Mouse (Mus musculus) stomach, embryonic 16.5 days (tissue): ENCODE measurements around the gene 5730455P16Rik. TPM values are rescaled to one million over a fixed set of nuclear protein-coding genes. Genes with fewer than 3 reads are reported as not detected.

ENCODE experiments used
- ATAC-seq: fragments of 200-750 bp; cut with Nextera tagmentation; 2 replicates; pipeline ENCODE4 v1.8.0; 2017; ENCODE audit warnings: moderate number of reproducible peaks, moderate TSS enrichment; ENCODE audit not compliant: insufficient read depth, low FRiP score
- H3K27ac ChIP-seq: fragments of 300-500 bp; sonication (generic); 2 replicates; pipeline ENCODE4 v1.5.1; 2014; ENCODE audit warnings: low read length
- H3K27me3 ChIP-seq: fragments of 300-500 bp; sonication (generic); 2 replicates; pipeline ENCODE4 v1.6.1; 2014; ENCODE audit warnings: low read length, control low read depth, mixed read lengths; ENCODE audit not compliant: control insufficient read depth, insufficient read depth
- H3K36me3 ChIP-seq: fragments of 300-500 bp; sonication (generic); 2 replicates; pipeline ENCODE4 v1.6.1; 2014; ENCODE audit warnings: low read length; ENCODE audit not compliant: control insufficient read depth, insufficient read depth
- H3K4me1 ChIP-seq: fragments of 300-500 bp; sonication (generic); 2 replicates; pipeline ENCODE4 v1.6.1; 2014; ENCODE audit warnings: low read length, control low read depth, mixed read lengths; ENCODE audit not compliant: control insufficient read depth, insufficient read depth
- H3K4me2 ChIP-seq: fragments of 300-500 bp; sonication (generic); 2 replicates; pipeline ENCODE4 v1.6.1; 2014; ENCODE audit warnings: low read depth, low read length, mixed read lengths
- H3K4me3 ChIP-seq: fragments of 300-500 bp; sonication (generic); replicated peaks from 2 replicates; pipeline ENCODE4 v1.5.1; 2014; ENCODE audit warnings: mild to moderate bottlenecking, low read length
- H3K9ac ChIP-seq: fragments of 300-500 bp; sonication (generic); 2 replicates; pipeline ENCODE4 v1.6.1; 2014; ENCODE audit warnings: low read length
- H3K9me3 ChIP-seq: fragments of 300-500 bp; sonication (generic); replicated peaks from 2 replicates; pipeline ENCODE4 v1.6.1; 2016; ENCODE audit warnings: low read length, control low read depth; ENCODE audit not compliant: control insufficient read depth
- WGBS: fragments of 180-500 bp; shearing (Covaris S2); extraction: QIAGEN DNeasy Blood & Tissue Kit; methylation state at CpG from one replicate; pipeline ENCODE4 v1.1.7; 2014; 5-methylcytosine and 5-hydroxymethylcytosine counted together
- polyA plus RNA-seq: library from polyadenylated mRNA; unstranded; fragments of >200 nt; fragmentation: Nextera tagmentation; extraction: Ambion mirVana; gene quantifications from 2 replicates; pipeline ENCODE4 v1.2.1, GENCODE M21; 2015

5730455P16Rik gene
- polyA plus RNA-seq, 1 experiment from 2014 or later, result 17.1 TPM

- Histone ChIP-seq H3K9ac (no peak overlapping the region), H3K4me1 (no peaks in the 10 kb centered on the region), H3K27ac (no peak overlapping the region), H3K4me3 (no peak overlapping the region), H3K9me3 (no peaks in the 10 kb centered on the region), H3K36me3 (no peaks in the 10 kb centered on the region), H3K4me2 (no peak overlapping the region), H3K27me3 (no peaks in the 10 kb centered on the region)
- WGBS, result 4% methylated on average over 6 of the region's 6 CpGs
- no peak for ATAC-seq
Observed at GRCm38 (mm10) chr11:80312565-80312964, 65.3 kb downstream of the 5730455P16Rik start.

- 35% methylated on average over 2 of the region's 2 CpGs for WGBS
- H3K9ac ChIP-seq, result no peak overlapping the region
- no peaks in the 10 kb centered on the region for H3K27me3 ChIP-seq
- H3K4me2 ChIP-seq, result no peak overlapping the region
- H3K36me3 ChIP-seq, result no peaks in the 10 kb centered on the region
- ATAC-seq, result no peak
- H3K9me3 ChIP-seq, result no peaks in the 10 kb centered on the region
- H3K27ac ChIP-seq, result no peak overlapping the region
- no peaks in the 10 kb centered on the region for H3K4me1 ChIP-seq
- H3K4me3 ChIP-seq, result no peak overlapping the region
Observed at GRCm38 (mm10) chr11:80312049-80312448, 65.8 kb downstream of the 5730455P16Rik start.

DNA sequence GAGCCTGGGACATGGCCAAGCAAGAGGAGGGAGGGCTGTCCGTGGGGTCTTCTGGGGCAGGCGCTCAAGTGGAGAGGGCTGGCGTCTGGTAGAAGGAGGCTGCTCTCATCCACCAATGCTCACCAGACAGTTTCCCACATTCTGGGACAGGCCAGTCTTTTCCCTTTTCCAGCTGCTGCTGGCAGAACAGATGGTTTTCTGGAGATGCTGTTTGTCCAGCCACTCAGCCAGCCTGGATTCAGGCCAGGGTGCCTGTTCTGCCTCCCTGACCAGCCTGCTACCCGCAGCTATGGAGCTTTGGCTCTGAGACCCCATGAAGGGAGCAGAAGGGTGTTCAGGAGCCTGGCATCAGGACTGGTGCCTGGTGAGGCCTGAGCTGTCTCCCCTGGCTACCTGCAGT lies 66.6 kb downstream of the 5730455P16Rik start:
- 53% methylated on average over 4 of the region's 4 CpGs for WGBS

More for the DNA sequence above, 66.6 kb downstream of the 5730455P16Rik start:
- no peaks in the 10 kb centered on the region for H3K9me3 ChIP-seq
- ATAC-seq, result no peak
- no peak overlapping the region for H3K9ac ChIP-seq
- no peaks in the 10 kb centered on the region for H3K27me3 ChIP-seq
- no peaks in the 10 kb centered on the region for H3K36me3 ChIP-seq
- H3K4me1 ChIP-seq, result no peaks in the 10 kb centered on the region
- H3K4me3 ChIP-seq, result no peak overlapping the region
- H3K4me2 ChIP-seq, result no peak overlapping the region
- H3K27ac ChIP-seq, result no peak overlapping the region

Other genes with a start within 250 kb of the 5730455P16Rik start
- gene Tefm, start 235.9 kb downstream of the 5730455P16Rik start, polyA plus RNA-seq, result 22.6 and 23.0 TPM in 2 replicates
- gene Adap2, start 223.9 kb downstream of the 5730455P16Rik start, polyA plus RNA-seq, result 4.4 and 5.6 TPM in 2 replicates
- 11.6 and 13.3 TPM in 2 replicates for gene Rnf135, start 194.2 kb downstream of the 5730455P16Rik start, polyA plus RNA-seq
- 43.8 and 48.3 TPM in 2 replicates for gene Rhot1, start 169.0 kb downstream of the 5730455P16Rik start, polyA plus RNA-seq
- gene Rhbdl3, start 77.1 kb downstream of the 5730455P16Rik start, polyA plus RNA-seq, result 3.6 and 3.8 TPM in 2 replicates
- gene Zfp207, start 5.2 kb upstream of the 5730455P16Rik start, polyA plus RNA-seq, result 187 and 192 TPM in 2 replicates
- 267 and 270 TPM in 2 replicates for gene Psmd11, start 50.6 kb upstream of the 5730455P16Rik start, polyA plus RNA-seq
- gene Cdk5r1, start 99.0 kb upstream of the 5730455P16Rik start, polyA plus RNA-seq, result 0.97 and 1.3 TPM in 2 replicates